Mouse (Mus musculus): Measurements from ENCODE around the gene Bco1. TPM values are rescaled to one million over a fixed set of nuclear protein-coding genes. Genes with fewer than 3 reads are reported as not detected.
A peak's percentile ranks its signal among the peaks of the same experiment; 100 is the strongest.

Gene Bco1
- polyA plus RNA-seq, 1 experiment from 2014 or later = 0.22 TPM

- H3K36me3 ChIP-seq (replicated peaks) = no peaks in the 10 kb centered on the region
- H3K4me1 ChIP-seq = no peaks in the 10 kb centered on the region
- 83% methylated on average over 1 of the region's 1 CpGs for WGBS
- H3K27me3 ChIP-seq (replicated peaks; ENCODE audit: low read depth, poor library complexity, severe bottlenecking) = no peaks in the 10 kb centered on the region
- no peaks in the 10 kb centered on the region for H3K9me3 ChIP-seq
- no peak overlapping the region for H3K4me3 ChIP-seq
- peak; percentile 20 for DNase-seq (ENCODE audit: low spot score)
- no peak overlapping the region for H3K27ac ChIP-seq (replicated peaks)
These were observed 25.9 kb upstream of the Bco1 start for GRCm38 (mm10) chr8:117069708-117070107.

GRCm38 (mm10) chr8:117074350-117075182, 21.1 kb upstream of the Bco1 start:
- no peaks in the 10 kb centered on the region for H3K36me3 ChIP-seq (replicated peaks)
- WGBS = 81% methylated on average over 10 of the region's 10 CpGs
- no peak overlapping the region for H3K27ac ChIP-seq (replicated peaks)
- H3K9me3 ChIP-seq = no peaks in the 10 kb centered on the region
- no peak for DNase-seq (ENCODE audit: low spot score)
- no peaks in the 10 kb centered on the region for H3K27me3 ChIP-seq (replicated peaks; ENCODE audit: low read depth, poor library complexity, severe bottlenecking)
- 0 out of 2 replicates have a peak, but pooled peaks cover 3% of the 10 kb centered on the region for H3K4me1 ChIP-seq
- no peak overlapping the region for H3K4me3 ChIP-seq

GRCm38 (mm10) chr8:117078367-117078926, 17.2 kb upstream of the Bco1 start:
- DNase-seq (ENCODE audit: low spot score) = no peak
- no peak overlapping the region for H3K27ac ChIP-seq (replicated peaks)
- no peak overlapping the region for H3K4me3 ChIP-seq
- H3K4me1 ChIP-seq = 0 out of 2 replicates have a peak, but pooled peaks cover 3% of the 10 kb centered on the region
- no peaks in the 10 kb centered on the region for H3K27me3 ChIP-seq (replicated peaks; ENCODE audit: low read depth, poor library complexity, severe bottlenecking)
- H3K9me3 ChIP-seq = no peaks in the 10 kb centered on the region
- H3K36me3 ChIP-seq (replicated peaks) = no peaks in the 10 kb centered on the region
- WGBS = 87% methylated on average over 7 of the region's 7 CpGs

- Histone ChIP-seq H3K27ac (replicated peaks) (no peak overlapping the region), H3K9me3 (no peaks in the 10 kb centered on the region), H3K4me1 (0 out of 2 replicates have a peak, but pooled peaks cover 3% of the 10 kb centered on the region), H3K36me3 (replicated peaks) (no peaks in the 10 kb centered on the region), H3K27me3 (replicated peaks; ENCODE audit: low read depth, poor library complexity, severe bottlenecking) (no peaks in the 10 kb centered on the region), H3K4me3 (no peak overlapping the region)
- no peak for DNase-seq (ENCODE audit: low spot score)
- WGBS = 91% methylated on average over 14 of the region's 14 CpGs
These were observed 16.0 kb upstream of the Bco1 start for GRCm38 (mm10) chr8:117079652-117080051.

GRCm38 (mm10) chr8:117082399-117082872, 13.2 kb upstream of the Bco1 start, which contains the start of gene Pkd1l2:
TSS of gene Pkd1l2 (minus strand) at chr8:117082449.
- 86% methylated on average over 8 of the region's 8 CpGs for WGBS
- no peak within 1 kb of the TSS for H3K4me3 ChIP-seq
- 0 out of 2 replicates have a peak, but pooled peaks cover 6% of the 10 kb centered on the region for H3K4me1 ChIP-seq
- H3K9me3 ChIP-seq = no peaks in the 10 kb centered on the region
- H3K36me3 ChIP-seq (replicated peaks) = no peaks in the 10 kb centered on the region
- H3K27me3 ChIP-seq (replicated peaks; ENCODE audit: low read depth, poor library complexity, severe bottlenecking) = no peaks in the 10 kb centered on the region
- H3K27ac ChIP-seq (replicated peaks) = no peak within 1 kb of the TSS
- DNase-seq (ENCODE audit: low spot score) = no peak

- H3K27me3 ChIP-seq (replicated peaks; ENCODE audit: low read depth, poor library complexity, severe bottlenecking) = no peaks in the 10 kb centered on the region
- 82% methylated on average over 9 of the region's 9 CpGs for WGBS
- no peaks in the 10 kb centered on the region for H3K36me3 ChIP-seq (replicated peaks)
- H3K4me3 ChIP-seq = no peak overlapping the region
- DNase-seq (ENCODE audit: low spot score) = no peak
- no peak overlapping the region for H3K27ac ChIP-seq (replicated peaks)
- H3K9me3 ChIP-seq = no peaks in the 10 kb centered on the region
- H3K4me1 ChIP-seq = 0 out of 2 replicates have a peak, but pooled peaks cover 6% of the 10 kb centered on the region
These were observed 12.6 kb upstream of the Bco1 start for GRCm38 (mm10) chr8:117082947-117083559.

- DNase-seq (ENCODE audit: low spot score) = no peak
These were observed 10.1 kb upstream of the Bco1 start for GRCm38 (mm10) chr8:117085521-117085920.

GRCm38 (mm10) chr8:117087036-117087435, 8.6 kb upstream of the Bco1 start:
- H3K9me3 ChIP-seq = no peaks in the 10 kb centered on the region
- 0 out of 2 replicates have a peak, but pooled peaks cover 9% of the 10 kb centered on the region for H3K4me1 ChIP-seq
- H3K27me3 ChIP-seq (replicated peaks; ENCODE audit: low read depth, poor library complexity, severe bottlenecking) = no peaks in the 10 kb centered on the region
- H3K36me3 ChIP-seq (replicated peaks) = no peaks in the 10 kb centered on the region
- no peak overlapping the region for H3K27ac ChIP-seq (replicated peaks)
- H3K4me3 ChIP-seq = no peak overlapping the region
- DNase-seq (ENCODE audit: low spot score) = no peak

More at GRCm38 (mm10) chr8:117085521-117085920, 10.1 kb upstream of the Bco1 start:
- H3K27ac ChIP-seq (replicated peaks) = no peak overlapping the region
- H3K4me3 ChIP-seq = no peak overlapping the region
- H3K27me3 ChIP-seq (replicated peaks; ENCODE audit: low read depth, poor library complexity, severe bottlenecking) = no peaks in the 10 kb centered on the region
- WGBS = 65% methylated on average over 8 of the region's 8 CpGs
- no peaks in the 10 kb centered on the region for H3K9me3 ChIP-seq
- H3K4me1 ChIP-seq = 0 out of 2 replicates have a peak, but pooled peaks cover 9% of the 10 kb centered on the region
- H3K36me3 ChIP-seq (replicated peaks) = no peaks in the 10 kb centered on the region

GRCm38 (mm10) chr8:117089802-117090201, 5.9 kb upstream of the Bco1 start:
- H3K27me3 ChIP-seq (replicated peaks; ENCODE audit: low read depth, poor library complexity, severe bottlenecking) = no peaks in the 10 kb centered on the region
- H3K27ac ChIP-seq (replicated peaks) = no peak overlapping the region
- H3K4me3 ChIP-seq = no peak overlapping the region
- 92% methylated on average over 4 of the region's 4 CpGs for WGBS
- no peaks in the 10 kb centered on the region for H3K36me3 ChIP-seq (replicated peaks)
- H3K4me1 ChIP-seq = 0 out of 2 replicates have a peak, but pooled peaks cover 9% of the 10 kb centered on the region
- H3K9me3 ChIP-seq = no peaks in the 10 kb centered on the region
- no peak for DNase-seq (ENCODE audit: low spot score)

GRCm38 (mm10) chr8:117094053-117094452, 1.6 kb upstream of the Bco1 start:
- DNase-seq (ENCODE audit: low spot score) = no peak
- no peaks in the 10 kb centered on the region for H3K36me3 ChIP-seq (replicated peaks)
- no peak overlapping the region for H3K27ac ChIP-seq (replicated peaks)
- no peak overlapping the region for H3K4me3 ChIP-seq
- H3K9me3 ChIP-seq = no peaks in the 10 kb centered on the region
- H3K27me3 ChIP-seq (replicated peaks; ENCODE audit: low read depth, poor library complexity, severe bottlenecking) = no peaks in the 10 kb centered on the region
- WGBS = 70% methylated on average over 5 of the region's 5 CpGs
- H3K4me1 ChIP-seq = peaks cover 25% of the 10 kb centered on the region

GRCm38 (mm10) chr8:117097051-117097563, 1.5 kb downstream of the Bco1 start:
- 82% methylated on average over 10 of the region's 10 CpGs for WGBS

GRCm38 (mm10) chr8:117097564-117098191, 2.0 kb downstream of the Bco1 start:
- Histone ChIP-seq H3K27me3 (replicated peaks; ENCODE audit: low read depth, poor library complexity, severe bottlenecking) (no peaks in the 10 kb centered on the region), H3K4me1 (peaks cover 23% of the 10 kb centered on the region), H3K36me3 (replicated peaks) (no peaks in the 10 kb centered on the region), H3K4me3 (no peak overlapping the region), H3K27ac (replicated peaks) (no peak overlapping the region), H3K9me3 (no peaks in the 10 kb centered on the region)
- 70% methylated on average over 11 of the region's 11 CpGs for WGBS
- DNase-seq (ENCODE audit: low spot score) = peak; percentile 26

More at GRCm38 (mm10) chr8:117097051-117097563, 1.5 kb downstream of the Bco1 start:
- no peaks in the 10 kb centered on the region for H3K9me3 ChIP-seq
- H3K4me3 ChIP-seq = no peak overlapping the region
- H3K27ac ChIP-seq (replicated peaks) = no peak overlapping the region
- no peaks in the 10 kb centered on the region for H3K36me3 ChIP-seq (replicated peaks)
- peaks cover 23% of the 10 kb centered on the region for H3K4me1 ChIP-seq
- H3K27me3 ChIP-seq (replicated peaks; ENCODE audit: low read depth, poor library complexity, severe bottlenecking) = no peaks in the 10 kb centered on the region
- no peak for DNase-seq (ENCODE audit: low spot score)
